Mouse (Mus musculus): ENCODE data around the gene Ccnl2.
"Not testable (repeated sequence)": the region's sequence is repeated elsewhere in the genome, so short reads cannot be mapped to it uniquely, and the experiment has no call there.

Gene Ccnl2

GRCm38 (mm10) chr4:155811929-155812664 is at the start of gene Ccnl2:
Ccnl2 (plus strand) TSS chr4:155812489.
- peak; percentile 94 for DNase-seq (ENCODE audit: low spot score)

GRCm38 (mm10) chr4:155769496-155769879 is 42.8 kb upstream of the Ccnl2 start:
- no peak for DNase-seq (ENCODE audit: low spot score)

GRCm38 (mm10) chr4:155769880-155770512 is 42.3 kb upstream of the Ccnl2 start:
- peak; percentile 92 for DNase-seq (ENCODE audit: low spot score)

GRCm38 (mm10) chr4:155770626-155771025 is 41.7 kb upstream of the Ccnl2 start:
- DNase-seq (ENCODE audit: low spot score) = no peak

- DNase-seq (ENCODE audit: low spot score) = no peak
Observed at GRCm38 (mm10) chr4:155771706-155772105, 40.6 kb upstream of the Ccnl2 start.

- no peak for DNase-seq (ENCODE audit: low spot score)
Observed at GRCm38 (mm10) chr4:155772786-155773185, 39.5 kb upstream of the Ccnl2 start.

- no peak for DNase-seq (ENCODE audit: low spot score)
Observed at GRCm38 (mm10) chr4:155773335-155774078, 38.8 kb upstream of the Ccnl2 start.

- DNase-seq (ENCODE audit: low spot score) = peak; percentile 92
Observed at GRCm38 (mm10) chr4:155774280-155774754, 38.0 kb upstream of the Ccnl2 start, which contains the start of gene Vwa1. Vwa1 (minus strand) TSS chr4:155774698.

GRCm38 (mm10) chr4:155774971-155775740 is 37.1 kb upstream of the Ccnl2 start:
- DNase-seq (ENCODE audit: low spot score) = peak; percentile 36

- DNase-seq (ENCODE audit: low spot score) = no peak
Observed at GRCm38 (mm10) chr4:155775855-155776254, 36.4 kb upstream of the Ccnl2 start.

- no peak for DNase-seq (ENCODE audit: low spot score)
Observed at GRCm38 (mm10) chr4:155776704-155777335, 35.5 kb upstream of the Ccnl2 start.

- no peak for DNase-seq (ENCODE audit: low spot score)
Observed at GRCm38 (mm10) chr4:155777816-155778215, 34.5 kb upstream of the Ccnl2 start.

- no peak for DNase-seq (ENCODE audit: low spot score)
Observed at GRCm38 (mm10) chr4:155779498-155779897, 32.8 kb upstream of the Ccnl2 start.

- no peak for DNase-seq (ENCODE audit: low spot score)
Observed at GRCm38 (mm10) chr4:155780895-155781294, 31.4 kb upstream of the Ccnl2 start.

GRCm38 (mm10) chr4:155783486-155784080 is 28.7 kb upstream of the Ccnl2 start:
- no peak for DNase-seq (ENCODE audit: low spot score)

- DNase-seq (ENCODE audit: low spot score) = peak; percentile 73
Observed at GRCm38 (mm10) chr4:155784081-155784701, 28.1 kb upstream of the Ccnl2 start.

- no peak for DNase-seq (ENCODE audit: low spot score)
Observed at GRCm38 (mm10) chr4:155785246-155785645, 27.0 kb upstream of the Ccnl2 start.

- DNase-seq (ENCODE audit: low spot score) = no peak
Observed at GRCm38 (mm10) chr4:155785819-155786218, 26.5 kb upstream of the Ccnl2 start, which contains the start of gene Tmem88b. Tmem88b (minus strand) TSS chr4:155785874.

GRCm38 (mm10) chr4:155788300-155788699 is 24.0 kb upstream of the Ccnl2 start:
- DNase-seq (ENCODE audit: low spot score) = no peak

- not testable (repeated sequence) for DNase-seq (ENCODE audit: low spot score)
Observed at GRCm38 (mm10) chr4:155788833-155789232, 23.5 kb upstream of the Ccnl2 start.
